Mouse (Mus musculus) ZHBTc4 (cell line): ENCODE data around the gene Ddx27.

ENCODE experiments used
- DNase-seq: peaks from one replicate; pipeline ENCODE4 v3.0.0-alpha.2; 2011; ENCODE audit warnings: low read depth, low spot score

Gene Ddx27

GRCm38 (mm10) chr2:167062965-167063880 is 48.2 kb downstream of the Ddx27 start, which contains the start of gene Znfx1:
Gene Znfx1, minus strand, starts transcription at chr2:167063015.
- peak; percentile 98 for DNase-seq

- DNase-seq, result no peak
Observed at GRCm38 (mm10) chr2:167063906-167064496, 49.0 kb downstream of the Ddx27 start.

GRCm38 (mm10) chr2:167064601-167065295 is 49.8 kb downstream of the Ddx27 start:
- DNase-seq, result peak; percentile 67

GRCm38 (mm10) chr2:167066031-167066430 is 51.0 kb downstream of the Ddx27 start:
- DNase-seq, result peak; percentile 76

- DNase-seq, result peak; percentile 88
Observed at GRCm38 (mm10) chr2:167066528-167067516, 51.8 kb downstream of the Ddx27 start.

- DNase-seq, result peak; percentile 55
Observed at GRCm38 (mm10) chr2:167067575-167067974, 52.6 kb downstream of the Ddx27 start.

GRCm38 (mm10) chr2:167070341-167070740 is 55.3 kb downstream of the Ddx27 start:
- peak; percentile 65 for DNase-seq

- peak; percentile 55 for DNase-seq
Observed at GRCm38 (mm10) chr2:167071266-167071640, 56.3 kb downstream of the Ddx27 start.

GRCm38 (mm10) chr2:167071641-167072601 is 56.9 kb downstream of the Ddx27 start:
- peak; percentile 98 for DNase-seq

- peak; percentile 59 for DNase-seq
Observed at GRCm38 (mm10) chr2:167074587-167074986, 59.6 kb downstream of the Ddx27 start.

- DNase-seq, result no peak
Observed at GRCm38 (mm10) chr2:167076352-167076751, 61.4 kb downstream of the Ddx27 start.

- DNase-seq, result peak; percentile 48
Observed at GRCm38 (mm10) chr2:167076759-167077158, 61.8 kb downstream of the Ddx27 start.

GRCm38 (mm10) chr2:167077199-167077962 is 62.4 kb downstream of the Ddx27 start:
- DNase-seq, result no peak

GRCm38 (mm10) chr2:167078486-167078885 is 63.5 kb downstream of the Ddx27 start:
- DNase-seq, result no peak

- DNase-seq, result no peak
Observed at GRCm38 (mm10) chr2:167078931-167079495, 64.0 kb downstream of the Ddx27 start.

- no peak for DNase-seq
Observed at GRCm38 (mm10) chr2:167079535-167080257, 64.7 kb downstream of the Ddx27 start.

- no peak for DNase-seq
Observed at GRCm38 (mm10) chr2:167080387-167080786, 65.4 kb downstream of the Ddx27 start.

- no peak for DNase-seq
Observed at GRCm38 (mm10) chr2:167081135-167081534, 66.1 kb downstream of the Ddx27 start.
